Mouse (Mus musculus) right cerebral cortex, postnatal 25 days (tissue): Measurements from ENCODE around the gene Slc31a1.

Experiments
- DNase-seq: peaks from one replicate; pipeline ENCODE4 v3.0.0; 2022

Gene Slc31a1

GRCm38 (mm10) chr4:62366291-62366690 is 5.8 kb downstream of the Slc31a1 start:
- no peak for DNase-seq

DNA sequence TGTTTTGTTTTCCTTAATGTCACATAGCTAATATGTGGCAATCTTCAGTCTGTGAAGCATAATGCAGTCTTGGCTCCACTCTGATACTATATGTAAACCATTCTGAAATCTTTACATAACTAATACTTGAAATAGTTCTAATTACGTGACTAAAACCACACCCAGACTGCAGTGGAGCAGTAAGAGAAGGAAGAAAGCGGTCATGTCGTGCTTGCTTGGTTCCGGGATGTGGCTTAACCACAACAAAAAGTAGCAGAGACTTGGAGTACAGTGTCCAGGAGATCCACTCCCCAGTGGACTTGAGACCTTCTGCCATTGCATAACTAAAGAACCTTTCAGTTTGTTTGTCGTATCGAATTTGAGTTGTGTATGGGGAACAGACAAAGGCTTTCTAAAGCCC is 7.1 kb downstream of the Slc31a1 start:
- no peak for DNase-seq

DNA sequence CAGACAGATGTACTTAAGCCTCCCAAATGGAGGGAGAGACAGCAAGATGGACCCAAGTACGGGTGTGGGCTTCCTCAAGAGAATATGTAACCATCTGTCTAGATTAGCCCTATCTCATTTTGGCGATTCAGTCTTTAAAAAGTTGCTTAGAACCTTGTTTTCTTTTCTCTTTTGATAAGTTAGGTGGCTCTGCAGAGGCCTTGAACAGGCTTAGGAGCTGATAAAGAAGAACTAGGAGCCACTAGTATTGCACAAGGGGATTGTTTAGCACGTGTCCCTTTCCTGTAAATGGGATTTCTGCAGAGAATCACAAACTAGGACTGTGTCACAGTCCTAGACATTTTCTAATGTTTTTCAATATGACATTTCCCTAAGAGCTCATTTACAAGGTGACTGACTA is 8.6 kb downstream of the Slc31a1 start:
- DNase-seq: no peak

- DNase-seq: no peak
These were observed 11.9 kb downstream of the Slc31a1 start for GRCm38 (mm10) chr4:62372410-62372809.

DNA sequence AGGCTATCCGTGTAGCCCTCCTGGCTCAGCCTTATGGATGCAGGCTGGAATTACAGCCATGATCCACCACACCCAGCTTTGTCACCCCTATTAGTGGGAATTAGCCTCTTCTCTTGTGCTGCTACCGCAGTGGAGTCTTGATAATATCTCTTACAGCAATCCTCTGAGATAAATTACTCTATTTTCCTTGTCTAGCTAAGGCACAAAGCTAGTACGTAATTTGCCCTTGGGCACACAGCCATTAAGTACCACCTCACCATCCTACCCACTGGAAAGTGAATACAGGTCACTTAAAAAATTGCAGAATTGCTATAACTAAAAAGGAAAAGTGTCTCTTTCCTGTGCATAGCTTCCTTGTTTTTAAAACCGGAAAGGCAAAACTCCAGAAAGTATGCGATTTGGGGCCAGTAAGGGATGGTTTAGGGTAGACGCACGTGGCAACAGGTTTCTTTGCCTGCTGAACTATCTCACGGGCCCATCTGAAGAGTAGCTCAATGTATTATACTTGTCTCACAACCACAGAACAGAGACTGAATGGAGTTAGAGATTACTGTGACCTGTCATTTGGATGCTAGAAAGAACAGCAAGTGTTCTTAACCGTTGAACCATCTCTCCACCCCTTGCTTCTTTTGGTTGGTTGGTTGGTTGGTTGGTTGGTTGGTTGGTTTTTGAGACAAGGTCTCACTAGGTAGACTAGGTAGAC is 12.4 kb downstream of the Slc31a1 start:
- no peak for DNase-seq

GRCm38 (mm10) chr4:62373668-62374067 is 13.1 kb downstream of the Slc31a1 start:
- DNase-seq: no peak

DNA sequence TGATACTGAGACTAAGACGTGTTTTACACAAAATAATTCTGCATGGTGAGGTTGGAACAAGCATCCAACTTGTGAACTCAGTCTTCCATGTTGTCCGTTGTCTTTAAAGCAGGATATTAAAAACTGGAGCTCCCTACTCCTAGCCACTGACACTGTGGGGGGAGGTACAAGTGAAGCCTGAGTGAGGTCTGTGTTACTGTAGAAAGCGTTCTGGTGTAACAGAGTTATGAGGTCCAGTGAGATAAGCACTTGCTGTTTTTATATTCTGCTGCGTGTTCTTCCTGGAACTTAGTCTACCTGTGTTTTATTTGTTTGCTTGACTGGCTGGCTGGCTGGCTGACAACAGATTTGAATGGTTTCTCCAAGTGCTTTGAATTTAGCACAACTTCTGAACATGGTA is 13.8 kb downstream of the Slc31a1 start:
- DNase-seq: no peak

GRCm38 (mm10) chr4:62376123-62376522 is 15.6 kb downstream of the Slc31a1 start:
- DNase-seq: no peak

DNA sequence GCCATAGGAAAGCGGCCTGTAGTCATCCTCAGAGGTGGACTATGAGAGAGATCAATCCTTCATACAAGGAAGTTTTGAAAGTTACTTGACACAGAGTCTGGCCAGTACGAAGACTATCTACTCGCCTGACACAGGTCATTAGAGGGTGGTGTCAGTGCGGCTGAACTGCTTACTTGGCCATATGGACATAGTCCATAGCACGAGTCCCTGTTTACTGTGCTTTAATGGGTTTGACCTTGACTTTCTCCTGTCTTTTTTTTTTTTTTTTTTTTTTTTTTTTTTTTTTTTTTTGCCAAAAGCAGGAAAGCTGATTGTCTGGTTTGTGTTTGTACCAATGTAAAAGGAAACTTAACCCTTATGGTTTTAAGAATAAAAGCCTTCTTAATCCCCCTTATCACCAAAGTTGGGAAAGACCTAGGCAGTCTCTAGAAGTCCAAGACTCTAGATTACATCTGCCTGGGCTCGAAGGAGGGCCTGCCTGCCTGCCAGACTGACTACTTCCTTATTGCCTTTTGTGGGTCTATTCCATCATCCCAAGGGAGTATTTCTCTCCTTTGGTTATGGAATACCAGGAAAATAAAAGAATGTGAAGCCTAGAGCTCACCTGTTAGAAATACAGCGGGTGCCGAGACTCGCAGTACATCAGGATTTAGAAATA is 19.3 kb downstream of the Slc31a1 start:
- DNase-seq: no peak

DNA sequence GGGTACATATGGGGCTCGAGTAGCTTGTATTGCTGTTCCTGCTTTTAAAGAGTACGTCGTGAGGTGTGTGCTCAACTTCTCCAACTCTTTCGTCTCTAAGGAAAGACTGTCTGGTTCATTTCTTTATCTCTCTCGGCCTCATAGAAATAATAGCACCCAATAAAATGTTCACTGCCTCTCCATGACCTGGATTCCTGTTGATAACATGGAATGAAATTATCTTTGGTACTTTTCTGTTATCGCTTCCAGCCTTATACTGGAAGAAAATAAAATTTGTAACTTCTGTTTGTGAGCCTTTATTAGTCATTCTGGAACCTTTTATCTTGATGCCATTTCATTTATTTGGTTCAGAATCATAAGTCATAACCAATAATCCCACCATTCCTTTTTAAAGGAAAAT is 22.7 kb downstream of the Slc31a1 start:
- DNase-seq: no peak

GRCm38 (mm10) chr4:62383752-62384151 is 23.2 kb downstream of the Slc31a1 start:
- no peak for DNase-seq

DNA sequence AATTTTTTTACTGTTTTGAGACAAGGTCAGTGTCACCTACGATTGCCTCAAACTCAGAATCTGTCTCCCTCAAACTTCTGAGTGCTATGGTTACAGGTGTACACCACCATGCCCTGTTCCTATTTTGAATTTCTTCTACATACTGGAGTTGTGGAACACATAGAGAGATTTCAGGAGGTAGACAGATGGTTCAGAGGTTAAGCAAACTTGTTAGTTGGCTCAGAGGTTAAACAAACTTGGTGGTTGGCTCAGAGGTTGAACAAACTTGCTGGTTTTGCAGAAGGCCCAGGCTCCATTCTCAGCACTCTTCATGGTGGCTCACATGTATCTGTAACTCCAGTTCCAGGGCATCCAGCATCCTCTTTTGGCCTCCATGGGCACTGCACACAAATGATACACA is 23.6 kb downstream of the Slc31a1 start:
- DNase-seq: no peak

- DNase-seq: peak; percentile 25
These were observed 24.9 kb downstream of the Slc31a1 start for GRCm38 (mm10) chr4:62385439-62385838.

GRCm38 (mm10) chr4:62389592-62390512 is 29.3 kb downstream of the Slc31a1 start:
- no peak for DNase-seq

- DNase-seq: no peak
These were observed 31.4 kb downstream of the Slc31a1 start for GRCm38 (mm10) chr4:62391892-62392291.

- DNase-seq: no peak
These were observed 32.9 kb downstream of the Slc31a1 start for GRCm38 (mm10) chr4:62393459-62393858.

DNA sequence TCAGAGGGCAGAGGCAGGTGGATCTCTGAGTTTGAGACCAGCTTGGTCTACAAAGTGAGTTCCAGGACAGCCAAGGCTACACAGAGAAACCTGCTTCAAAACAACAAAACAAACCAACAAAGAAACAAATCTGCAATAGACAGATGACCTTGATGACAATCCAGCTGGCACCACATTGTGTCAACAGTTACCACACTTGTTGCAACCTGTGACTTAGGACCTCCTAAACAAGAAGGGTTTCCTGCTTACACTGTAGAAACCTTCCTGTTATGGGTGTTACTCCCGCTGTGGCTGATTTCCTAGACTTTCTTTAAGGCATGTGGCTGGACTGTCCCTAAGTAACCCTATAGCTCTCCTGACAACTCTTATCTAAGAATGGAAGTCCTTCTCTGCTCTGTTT is 35.3 kb downstream of the Slc31a1 start:
- DNase-seq: no peak

- DNase-seq: no peak
These were observed 37.3 kb downstream of the Slc31a1 start for GRCm38 (mm10) chr4:62397616-62398365.

- no peak for DNase-seq
These were observed 38.4 kb downstream of the Slc31a1 start for GRCm38 (mm10) chr4:62398956-62399355.

DNA sequence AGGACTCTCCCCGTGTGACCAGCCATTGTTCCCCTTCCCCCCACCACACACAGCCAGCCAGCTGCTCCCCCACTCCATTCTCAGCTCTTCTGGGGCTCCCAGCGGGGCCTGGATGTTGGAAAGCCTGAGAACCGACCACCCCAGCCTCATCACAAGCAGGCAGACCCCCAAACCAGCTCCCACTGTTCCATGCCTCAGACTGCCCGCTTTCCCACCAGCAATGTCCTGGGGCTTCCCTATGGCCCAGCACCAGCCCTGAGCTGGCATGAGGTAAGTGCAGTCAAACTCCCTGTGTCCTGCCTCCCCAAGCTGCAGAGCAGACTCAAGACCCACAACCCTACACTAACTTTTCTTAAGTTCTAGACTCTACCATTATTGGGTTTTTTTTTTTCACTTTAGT is 45.6 kb downstream of the Slc31a1 start:
- DNase-seq: no peak

GRCm38 (mm10) chr4:62407730-62408582 is 47.4 kb downstream of the Slc31a1 start:
- peak; percentile 45 for DNase-seq
